Mouse (Mus musculus) lung, embryonic 16.5 days (tissue): ENCODE data around the gene Plch1. TPM values are rescaled to one million over a fixed set of nuclear protein-coding genes. Genes with fewer than 3 reads are reported as not detected.

Source experiments
- ATAC-seq: fragments of 200-750 bp; cut with Nextera tagmentation; 2 replicates; pipeline ENCODE4 v1.8.0; 2017; ENCODE audit warnings: low read depth, mild to moderate bottlenecking, moderate library complexity
- H3K27ac ChIP-seq: fragments of 300-500 bp; sonication (generic); 2 replicates; pipeline ENCODE4 v1.5.1; 2014; ENCODE audit warnings: mild to moderate bottlenecking, control low read depth, low read length
- H3K27me3 ChIP-seq: fragments of 300-500 bp; sonication (generic); 2 replicates; pipeline ENCODE4 v1.6.1; 2014; ENCODE audit warnings: low read depth, low read length, mixed read lengths; ENCODE audit not compliant: control insufficient read depth, insufficient read depth
- H3K36me3 ChIP-seq: fragments of 300-500 bp; sonication (generic); 2 replicates; pipeline ENCODE4 v1.6.1; 2014; ENCODE audit warnings: low read length; ENCODE audit not compliant: control insufficient read depth, insufficient read depth
- H3K4me1 ChIP-seq: fragments of 300-500 bp; sonication (generic); replicated peaks from 2 replicates; pipeline ENCODE4 v1.6.1; 2014; ENCODE audit warnings: low read length, mixed read lengths; ENCODE audit not compliant: control insufficient read depth, insufficient read depth
- H3K4me2 ChIP-seq: fragments of 300-500 bp; sonication (generic); 2 replicates; pipeline ENCODE4 v1.6.1; 2014; ENCODE audit warnings: low read depth, low read length, control low read depth
- H3K4me3 ChIP-seq: fragments of 300-500 bp; sonication (generic); 2 replicates; pipeline ENCODE4 v1.5.1; 2014; ENCODE audit warnings: mild to moderate bottlenecking, low read length, control low read depth
- H3K9ac ChIP-seq: fragments of 300-500 bp; sonication (generic); 2 replicates; pipeline ENCODE4 v1.6.1; 2014; ENCODE audit warnings: low read length, control low read depth
- H3K9me3 ChIP-seq: fragments of 300-500 bp; sonication (generic); 2 replicates; pipeline ENCODE4 v1.6.1; 2016; ENCODE audit warnings: low read length; ENCODE audit not compliant: control insufficient read depth
- WGBS: fragments of 180-500 bp; shearing (Covaris S2); extraction: QIAGEN DNeasy Blood & Tissue Kit; methylation state at CpG from one replicate; pipeline ENCODE4 v1.1.7; 2014; 5-methylcytosine and 5-hydroxymethylcytosine counted together
- polyA plus RNA-seq: library from polyadenylated mRNA; unstranded; fragments of >200 nt; fragmentation: Nextera tagmentation; extraction: Ambion mirVana; gene quantifications from 2 replicates; pipeline ENCODE4 v1.2.1, GENCODE M21; 2015

Plch1 gene
- polyA plus RNA-seq, 1 experiment from 2014 or later: 5.4 TPM

- Histone ChIP-seq H3K4me1 (no peaks in the 10 kb centered on the region), H3K9ac (no peak overlapping the region), H3K4me3 (no peak overlapping the region), H3K27ac (no peak overlapping the region), H3K36me3 (no peaks in the 10 kb centered on the region), H3K9me3 (no peaks in the 10 kb centered on the region), H3K27me3 (no peaks in the 10 kb centered on the region), H3K4me2 (no peak overlapping the region)
- no peak for ATAC-seq
- 55% methylated on average over 4 of the region's 4 CpGs for WGBS
These were observed 230.5 kb downstream of the Plch1 start for GRCm38 (mm10) chr3:63668779-63669178.

DNA sequence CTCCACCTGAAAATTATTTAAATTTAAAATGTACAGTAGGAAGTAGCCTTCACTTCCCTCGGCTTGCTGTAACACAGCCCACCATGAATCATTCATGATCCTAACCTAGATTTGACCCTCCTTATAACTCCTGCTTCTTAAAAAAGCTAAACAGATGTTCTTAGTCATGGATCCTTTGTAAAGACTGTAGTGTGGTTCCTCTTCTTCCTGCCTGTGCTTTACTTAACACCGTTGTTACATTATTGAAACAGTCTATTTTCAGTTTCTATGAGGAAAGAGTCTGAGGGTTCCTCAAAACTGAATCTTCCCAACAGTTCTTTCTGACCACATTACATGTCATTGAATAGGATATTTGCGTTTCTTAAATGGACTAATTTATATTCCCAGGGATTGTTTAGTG lies 234.0 kb downstream of the Plch1 start:
- H3K27ac ChIP-seq: no peak overlapping the region
- H3K4me2 ChIP-seq: no peak overlapping the region
- H3K4me1 ChIP-seq: no peaks in the 10 kb centered on the region
- H3K27me3 ChIP-seq: no peaks in the 10 kb centered on the region
- H3K4me3 ChIP-seq: no peak overlapping the region
- no peaks in the 10 kb centered on the region for H3K9me3 ChIP-seq
- no peak overlapping the region for H3K9ac ChIP-seq
- WGBS: 68% methylated on average over 3 of the region's 3 CpGs
- ATAC-seq: no peak
- no peaks in the 10 kb centered on the region for H3K36me3 ChIP-seq

DNA sequence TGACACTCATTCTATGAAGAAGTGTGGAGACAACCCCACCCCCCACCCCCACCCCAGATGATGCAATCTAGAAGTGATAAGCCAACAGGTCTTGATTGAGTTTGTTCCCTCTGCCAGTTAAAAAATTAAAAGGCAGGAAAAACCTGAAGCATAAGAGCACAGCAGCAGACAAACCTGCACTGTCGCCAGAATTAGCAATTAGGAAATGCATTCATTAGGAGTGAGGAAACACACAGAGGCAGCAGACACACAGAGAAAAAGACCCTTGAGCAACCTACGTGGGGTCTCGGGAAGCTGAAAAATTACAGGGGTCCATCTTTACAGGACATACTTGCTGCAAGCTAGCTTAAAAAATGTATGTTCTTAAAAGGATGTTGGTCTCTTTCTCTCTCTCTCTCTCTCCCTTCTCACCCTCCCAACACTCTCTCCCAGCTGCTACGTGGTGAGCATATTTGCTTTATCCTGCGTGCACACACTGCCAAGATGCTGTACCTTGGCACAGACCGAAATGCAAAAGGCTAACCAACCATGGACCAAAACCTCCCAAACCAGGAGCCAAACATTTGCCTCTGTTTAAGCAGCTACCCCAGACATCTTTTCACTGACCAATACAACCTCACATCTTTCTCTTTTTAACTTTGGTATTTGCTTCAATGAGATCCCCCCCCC lies 234.6 kb downstream of the Plch1 start:
- H3K4me3 ChIP-seq: no peak overlapping the region
- no peak overlapping the region for H3K4me2 ChIP-seq
- H3K27ac ChIP-seq: no peak overlapping the region
- ATAC-seq: no peak
- WGBS: 53% methylated on average over 6 of the region's 6 CpGs
- no peak overlapping the region for H3K9ac ChIP-seq
- no peaks in the 10 kb centered on the region for H3K9me3 ChIP-seq
- no peaks in the 10 kb centered on the region for H3K36me3 ChIP-seq
- H3K27me3 ChIP-seq: no peaks in the 10 kb centered on the region
- H3K4me1 ChIP-seq: no peaks in the 10 kb centered on the region

Other genes with a start within 250 kb of the Plch1 start
- 6.3 and 7.0 TPM in 2 replicates for gene E130311K13Rik, start 30.0 kb upstream of the Plch1 start, polyA plus RNA-seq
- gene Slc33a1, start 65.3 kb upstream of the Plch1 start, polyA plus RNA-seq: 15.6 and 17.1 TPM in 2 replicates
- gene Gmps, start 76.6 kb upstream of the Plch1 start, polyA plus RNA-seq: 37.5 and 38.7 TPM in 2 replicates
- gene Vmn2r1, start 182.1 kb upstream of the Plch1 start, polyA plus RNA-seq: 0.06 TPM in 1 of 2 replicates, not detected in the other
- gene Vmn2r2, start 242.5 kb upstream of the Plch1 start, polyA plus RNA-seq: not detected in 2 replicates